In genomic region chr13:62927470-62927869, GRCm38 (mm10) we compare ENCODE assay signal across 26 mouse cellular contexts. TPM values are rescaled to one million over a fixed set of nuclear protein-coding genes. Genes with fewer than 3 reads are reported as not detected.
"Had no signal": no experiment of that assay in that cellular context is flagged by ENCODE, and none has a peak within 500 bp of the region (broad histone marks: within the 10 kb centered on the region; RNA-seq: fewer than 3 reads in every experiment).

No protein-coding gene starts in this region.

- H3K27ac ChIP-seq: heart, adult 2 months; heart, embryonic 13.5 days; heart, embryonic 15.5 days; hindbrain, embryonic 13.5 days; hindbrain, embryonic 15.5 days; hindbrain, postnatal 0 days; kidney, embryonic 15.5 days; kidney, postnatal 0 days; limb, embryonic 13.5 days had no signal

- H3K4me2 ChIP-seq: heart, embryonic 11.5 days; heart, embryonic 13.5 days; heart, embryonic 15.5 days; hindbrain, embryonic 13.5 days; hindbrain, embryonic 15.5 days; kidney, embryonic 15.5 days; limb, embryonic 13.5 days; limb, embryonic 15.5 days had no signal

- H3K27me3 ChIP-seq: heart, embryonic 13.5 days; heart, embryonic 15.5 days; hindbrain, embryonic 13.5 days; hindbrain, embryonic 15.5 days; kidney, embryonic 15.5 days; limb, embryonic 13.5 days; limb, embryonic 15.5 days had no signal

- DNase-seq: gastrocnemius, postnatal 14 days; gastrocnemius, postnatal 36 days; heart, adult 11 months; heart, adult 2 months; heart, postnatal 14 days; heart, postnatal 36 days; kidney, adult 11 months; kidney, adult 2 months; kidney, adult 9 months; kidney, postnatal 14 days; kidney, postnatal 36 days; layer of hippocampus, adult 9-11 months; layer of hippocampus, postnatal 36 days; left cerebral cortex, postnatal 4 days had no signal

- H3K9me3 ChIP-seq: heart, embryonic 13.5 days; heart, embryonic 15.5 days; hindbrain, embryonic 13.5 days; hindbrain, embryonic 15.5 days; kidney, embryonic 15.5 days; limb, embryonic 13.5 days; limb, embryonic 15.5 days had no signal

- H3K36me3 ChIP-seq: heart, embryonic 13.5 days; heart, embryonic 15.5 days; hindbrain, embryonic 13.5 days; hindbrain, embryonic 15.5 days; kidney, embryonic 15.5 days; limb, embryonic 13.5 days; limb, embryonic 15.5 days had no signal

- H3K9ac ChIP-seq: heart, embryonic 13.5 days; heart, embryonic 15.5 days; hindbrain, embryonic 13.5 days; hindbrain, embryonic 15.5 days; kidney, embryonic 15.5 days; limb, embryonic 13.5 days; limb, embryonic 15.5 days had no signal

- H3K4me3 ChIP-seq: heart, adult 2 months; heart, embryonic 13.5 days; heart, embryonic 15.5 days; hindbrain, embryonic 13.5 days; hindbrain, embryonic 15.5 days; kidney, embryonic 15.5 days; limb, embryonic 13.5 days; limb, embryonic 15.5 days had no signal

- H3K4me1 ChIP-seq: heart, embryonic 15.5 days; hindbrain, embryonic 13.5 days; hindbrain, embryonic 15.5 days had no signal

- ATAC-seq: hindbrain, postnatal 0 days; intestine, embryonic 16.5 days had no signal

RNA-seq across cellular contexts. Expression of gene Fbp1, which starts 39.4 kb away (rescaled TPM):
- total RNA-seq: gastrocnemius, postnatal 14 days; gastrocnemius, postnatal 36 days; heart, adult 2 months; heart, postnatal 14 days; heart, postnatal 36 days had no signal
- polyA plus RNA-seq: heart, embryonic 11.5 days; hindbrain, embryonic 11.5 days had no signal
